Mouse (Mus musculus) hindbrain, embryonic 13.5 days (tissue): ENCODE measurements around the gene Nek4. TPM values are rescaled to one million over a fixed set of nuclear protein-coding genes. Genes with fewer than 3 reads are reported as not detected.

Experiments used
- ATAC-seq: fragments of 200-750 bp; cut with Nextera tagmentation; 2 replicates; pipeline ENCODE4 v1.8.0; 2017; ENCODE audit warnings: moderate TSS enrichment; ENCODE audit not compliant: low FRiP score
- H3K27ac ChIP-seq: fragments of 300-500 bp; sonication (generic); 2 replicates; pipeline ENCODE4 v1.5.1; 2015; ENCODE audit warnings: inconsistent platforms, mild to moderate bottlenecking, moderate library complexity
- H3K27me3 ChIP-seq: fragments of 300-500 bp; sonication (generic); 2 replicates; pipeline ENCODE4 v1.6.1; 2015; ENCODE audit warnings: mild to moderate bottlenecking, inconsistent platforms
- H3K36me3 ChIP-seq: fragments of 300-500 bp; sonication (generic); 2 replicates; pipeline ENCODE4 v1.6.1; 2015; ENCODE audit warnings: mild to moderate bottlenecking, inconsistent platforms
- H3K4me1 ChIP-seq: fragments of 300-500 bp; sonication (generic); replicated peaks from 2 replicates; pipeline ENCODE4 v1.6.1; 2015; ENCODE audit warnings: inconsistent platforms
- H3K4me2 ChIP-seq: fragments of 300-500 bp; sonication (generic); 2 replicates; pipeline ENCODE4 v1.6.1; 2015; ENCODE audit warnings: inconsistent platforms, mild to moderate bottlenecking, moderate library complexity
- H3K4me3 ChIP-seq: fragments of 300-500 bp; sonication (generic); 2 replicates; pipeline ENCODE4 v1.5.1; 2015; ENCODE audit warnings: mild to moderate bottlenecking, inconsistent platforms
- H3K9ac ChIP-seq: fragments of 300-500 bp; sonication (generic); 2 replicates; pipeline ENCODE4 v1.6.1; 2015; ENCODE audit warnings: mild to moderate bottlenecking, inconsistent platforms
- H3K9me3 ChIP-seq: fragments of 300-500 bp; sonication (generic); 2 replicates; pipeline ENCODE4 v1.6.1; 2016; ENCODE audit warnings: inconsistent platforms
- WGBS: fragments of 180-500 bp; shearing (Covaris S2); methylation state at CpG from one replicate; pipeline ENCODE4 v1.1.7; 2015; 5-methylcytosine and 5-hydroxymethylcytosine counted together
- polyA plus RNA-seq: library from polyadenylated mRNA; unstranded; fragments of >200 nt; fragmentation: Nextera tagmentation; extraction: Ambion mirVana; gene quantifications from 2 replicates; pipeline ENCODE4 v1.2.1, GENCODE M21; 2015

Gene Nek4
- polyA plus RNA-seq, 1 experiment from 2014 or later: 19.2 TPM

- ATAC-seq: no peak
- no peak overlapping the region for H3K4me2 ChIP-seq
- H3K27ac ChIP-seq: no peak overlapping the region
- no peak overlapping the region for H3K9ac ChIP-seq
- WGBS: 94% methylated on average over 3 of the region's 3 CpGs
- peaks cover 11% of the 10 kb centered on the region; the same call in 1 of the 2 replicates for H3K4me1 ChIP-seq
- H3K4me3 ChIP-seq: no peak overlapping the region
- no peaks in the 10 kb centered on the region for H3K36me3 ChIP-seq
- H3K27me3 ChIP-seq: no peaks in the 10 kb centered on the region
- no peaks in the 10 kb centered on the region for H3K9me3 ChIP-seq
Measured at GRCm38 (mm10) chr14:30925492-30925891, 25.7 kb upstream of the Nek4 start.

GRCm38 (mm10) chr14:30930386-30930785, 20.8 kb upstream of the Nek4 start:
- Histone ChIP-seq H3K9me3 (no peaks in the 10 kb centered on the region), H3K4me2 (no peak overlapping the region), H3K4me3 (no peak overlapping the region), H3K36me3 (no peaks in the 10 kb centered on the region), H3K4me1 (no peaks in the 10 kb centered on the region), H3K27me3 (no peaks in the 10 kb centered on the region), H3K27ac (no peak overlapping the region), H3K9ac (no peak overlapping the region)
- ATAC-seq: no peak
- 93% methylated on average over 4 of the region's 4 CpGs for WGBS

GRCm38 (mm10) chr14:30933351-30933750, 17.8 kb upstream of the Nek4 start:
- no peaks in the 10 kb centered on the region for H3K9me3 ChIP-seq
- H3K4me2 ChIP-seq: no peak overlapping the region
- no peak overlapping the region for H3K27ac ChIP-seq
- no peak overlapping the region for H3K4me3 ChIP-seq
- 90% methylated on average over 9 of the region's 9 CpGs for WGBS
- no peaks in the 10 kb centered on the region for H3K4me1 ChIP-seq
- no peak for ATAC-seq
- no peaks in the 10 kb centered on the region for H3K27me3 ChIP-seq
- no peaks in the 10 kb centered on the region for H3K36me3 ChIP-seq
- no peak overlapping the region for H3K9ac ChIP-seq

DNA sequence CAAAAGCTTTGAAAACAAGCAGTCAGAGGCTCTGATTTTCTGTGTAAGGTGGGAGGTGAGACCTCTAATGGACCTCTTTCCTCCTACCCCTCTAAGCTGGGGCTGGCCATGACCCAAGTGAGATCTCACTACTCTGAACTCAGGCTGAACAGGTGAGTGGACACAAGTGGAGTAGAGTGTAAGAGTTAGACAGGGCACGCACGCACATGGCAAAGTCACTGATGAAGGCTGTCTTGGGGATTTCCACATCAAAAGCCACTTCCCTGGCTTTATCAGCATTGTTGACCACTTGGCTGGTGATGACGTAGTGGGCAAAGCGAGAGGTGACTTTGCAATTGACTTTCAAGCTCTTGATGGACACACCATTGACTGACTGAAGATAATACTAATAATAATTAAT, 8.9 kb upstream of the Nek4 start:
- 95% methylated on average over 4 of the region's 4 CpGs for WGBS

GRCm38 (mm10) chr14:30943038-30943437, 8.1 kb upstream of the Nek4 start, which contains the start of gene Itih1:
Gene Itih1 (minus strand): TSS chr14:30943289.
- Histone ChIP-seq H3K4me3 (no peak within 1 kb of the TSS), H3K9ac (no peak within 1 kb of the TSS), H3K27ac (no peak within 1 kb of the TSS), H3K9me3 (no peaks in the 10 kb centered on the region), H3K27me3 (peaks cover 5% of the 10 kb centered on the region), H3K4me1 (no peaks in the 10 kb centered on the region), H3K36me3 (no peaks in the 10 kb centered on the region), H3K4me2 (no peak within 1 kb of the TSS)
- no peak for ATAC-seq
- 88% methylated on average over 7 of the region's 7 CpGs for WGBS

More for the DNA sequence above, 8.9 kb upstream of the Nek4 start:
- ATAC-seq: no peak
- peaks cover 3% of the 10 kb centered on the region; the same call in 1 of the 2 replicates for H3K27me3 ChIP-seq
- H3K27ac ChIP-seq: no peak overlapping the region
- H3K4me1 ChIP-seq: no peaks in the 10 kb centered on the region
- H3K9ac ChIP-seq: no peak overlapping the region
- no peak overlapping the region for H3K4me3 ChIP-seq
- H3K36me3 ChIP-seq: no peaks in the 10 kb centered on the region
- no peak overlapping the region for H3K4me2 ChIP-seq
- no peaks in the 10 kb centered on the region for H3K9me3 ChIP-seq

DNA sequence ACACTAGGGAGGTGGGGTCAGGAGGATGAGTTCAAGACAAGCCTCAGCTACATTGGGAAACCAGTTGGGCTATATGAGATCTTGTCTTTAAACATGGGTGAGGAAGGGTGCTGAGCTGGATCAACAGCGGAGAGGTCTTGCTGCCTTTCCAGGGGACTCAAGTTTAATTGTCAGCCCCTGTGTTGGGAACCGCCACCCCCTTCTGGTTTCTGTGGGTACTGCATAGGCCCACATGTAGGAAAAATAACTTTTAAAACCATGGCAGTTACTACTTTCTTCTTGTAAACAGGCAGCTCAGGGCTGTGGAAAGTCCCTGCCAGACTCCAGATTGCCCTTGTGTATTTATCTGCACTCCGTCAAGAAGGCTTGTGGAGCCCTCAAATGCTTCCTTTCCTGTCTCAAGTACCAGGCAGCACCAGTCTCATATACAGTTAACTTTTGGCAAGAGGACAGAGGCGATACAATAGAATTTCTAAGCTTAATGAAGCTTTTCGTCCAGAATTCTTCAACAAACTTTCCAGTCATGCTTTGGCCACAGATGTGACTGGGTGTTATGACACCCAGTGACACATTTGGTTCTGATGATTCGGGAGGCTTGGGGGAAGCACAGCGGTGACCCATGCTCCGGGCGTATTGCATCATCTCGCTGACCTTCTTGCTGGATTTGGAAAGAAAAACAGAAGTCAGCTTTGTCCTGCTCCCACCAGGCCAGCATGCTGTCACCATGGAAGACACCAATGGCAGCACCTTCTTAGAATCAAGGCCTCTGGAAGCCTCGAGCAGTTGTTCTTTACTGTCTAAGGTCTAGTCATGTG, 7.1 kb upstream of the Nek4 start:
- H3K4me1 ChIP-seq: no peaks in the 10 kb centered on the region
- 69% methylated on average over 11 of the region's 11 CpGs for WGBS
- no peak overlapping the region for H3K27ac ChIP-seq
- no peak overlapping the region for H3K4me2 ChIP-seq
- no peak overlapping the region for H3K4me3 ChIP-seq
- no peaks in the 10 kb centered on the region for H3K36me3 ChIP-seq
- no peak for ATAC-seq
- H3K9ac ChIP-seq: no peak overlapping the region
- no peaks in the 10 kb centered on the region for H3K9me3 ChIP-seq
- peaks cover 12% of the 10 kb centered on the region for H3K27me3 ChIP-seq

DNA sequence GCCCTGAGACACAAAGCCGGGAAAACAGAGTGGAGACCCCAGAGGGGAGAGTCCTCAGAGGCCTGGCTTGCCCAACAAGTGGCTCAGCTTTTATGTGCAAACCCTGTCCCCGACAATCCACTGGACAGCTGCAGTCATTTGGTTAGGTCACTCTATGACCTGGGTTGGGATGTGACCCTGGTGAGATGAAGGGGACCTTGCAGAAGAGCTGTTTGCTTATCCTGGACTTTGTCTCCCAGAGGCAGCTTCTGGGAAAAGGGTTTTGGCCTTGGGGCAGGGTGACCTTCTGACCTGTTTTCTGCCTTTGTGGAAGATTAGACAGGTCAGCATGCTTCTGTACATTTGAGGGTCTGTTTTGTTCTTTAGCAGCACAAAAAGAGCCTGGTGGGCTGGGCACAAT, 6.4 kb upstream of the Nek4 start:
- no peak overlapping the region for H3K27ac ChIP-seq
- H3K9ac ChIP-seq: no peak overlapping the region
- H3K27me3 ChIP-seq: peaks cover 12% of the 10 kb centered on the region
- WGBS: 84% methylated on average over 2 of the region's 2 CpGs
- H3K4me2 ChIP-seq: no peak overlapping the region
- H3K4me3 ChIP-seq: no peak overlapping the region
- no peak for ATAC-seq
- no peaks in the 10 kb centered on the region for H3K4me1 ChIP-seq
- H3K9me3 ChIP-seq: no peaks in the 10 kb centered on the region
- H3K36me3 ChIP-seq: no peaks in the 10 kb centered on the region

- Histone ChIP-seq H3K9ac (no peak overlapping the region), H3K4me3 (no peak overlapping the region), H3K27ac (no peak overlapping the region), H3K36me3 (peaks cover 9% of the 10 kb centered on the region; the same call in 1 of the 2 replicates), H3K4me1 (peaks cover 12% of the 10 kb centered on the region), H3K4me2 (no peak overlapping the region), H3K27me3 (peaks cover 12% of the 10 kb centered on the region), H3K9me3 (no peaks in the 10 kb centered on the region)
- whole genome bisulfite sequencing: 96% methylated on average over 10 of the region's 10 CpGs
- ATAC-seq: no peak
Measured at GRCm38 (mm10) chr14:30949986-30950385, 1.2 kb upstream of the Nek4 start.

- Histone ChIP-seq H3K9me3 (no peaks in the 10 kb centered on the region), H3K27ac (no peak overlapping the region), H3K9ac (no peak overlapping the region), H3K4me1 (no peaks in the 10 kb centered on the region), H3K4me2 (no peak overlapping the region), H3K4me3 (no peak overlapping the region), H3K36me3 (peaks cover 54% of the 10 kb centered on the region), H3K27me3 (no peaks in the 10 kb centered on the region)
- ATAC-seq: no peak
- 89% methylated on average over 2 of the region's 2 CpGs for WGBS
Measured at GRCm38 (mm10) chr14:30958517-30958916, 7.3 kb downstream of the Nek4 start.

DNA sequence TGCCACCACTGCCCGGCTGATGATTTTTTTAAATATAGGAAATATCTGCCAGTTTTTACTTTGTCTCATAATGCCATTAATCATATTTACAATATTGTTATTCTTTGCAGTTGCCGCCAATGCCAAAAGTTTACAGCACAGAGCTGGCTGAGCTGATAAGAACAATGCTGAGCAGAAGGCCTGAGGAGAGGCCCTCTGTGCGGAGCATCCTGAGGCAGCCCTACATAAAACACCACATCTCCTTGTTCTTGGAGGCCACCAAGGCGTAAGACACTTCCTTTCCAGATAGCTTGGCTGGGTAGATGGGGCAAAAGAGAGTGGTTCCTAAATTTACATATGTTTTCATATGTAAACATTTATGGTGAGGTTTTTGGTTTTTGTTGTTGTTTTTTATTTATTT, 7.9 kb downstream of the Nek4 start:
- peaks cover 52% of the 10 kb centered on the region for H3K36me3 ChIP-seq
- H3K27me3 ChIP-seq: no peaks in the 10 kb centered on the region
- no peak overlapping the region for H3K27ac ChIP-seq
- no peaks in the 10 kb centered on the region for H3K4me1 ChIP-seq
- no peak overlapping the region for H3K4me2 ChIP-seq
- ATAC-seq: no peak
- no peak overlapping the region for H3K4me3 ChIP-seq
- whole genome bisulfite sequencing: 93% methylated on average over 4 of the region's 4 CpGs
- H3K9ac ChIP-seq: no peak overlapping the region
- no peaks in the 10 kb centered on the region for H3K9me3 ChIP-seq

DNA sequence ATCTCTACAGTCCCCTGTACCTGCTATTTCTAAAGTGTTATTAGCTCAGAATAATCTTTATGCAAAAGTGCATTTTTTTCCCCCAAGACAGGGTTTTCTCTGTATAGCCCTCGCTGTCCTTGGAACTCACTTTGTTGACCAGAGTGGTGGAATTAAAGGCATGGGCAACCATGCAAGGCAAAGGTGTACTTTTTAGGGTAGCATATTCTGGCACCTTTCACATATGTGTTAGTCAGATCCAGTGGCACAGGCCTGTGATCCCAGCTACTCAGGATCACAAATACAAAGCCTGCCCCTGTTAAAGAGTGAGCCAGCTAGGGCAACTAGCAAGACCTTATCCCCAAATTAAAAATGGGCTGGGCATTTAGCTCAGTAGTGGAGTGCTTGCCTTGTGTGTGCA, 9.2 kb downstream of the Nek4 start:
- WGBS: 94% methylated on average over 1 of the region's 1 CpGs
- Histone ChIP-seq H3K4me1 (no peaks in the 10 kb centered on the region), H3K36me3 (peaks cover 47% of the 10 kb centered on the region)

DNA sequence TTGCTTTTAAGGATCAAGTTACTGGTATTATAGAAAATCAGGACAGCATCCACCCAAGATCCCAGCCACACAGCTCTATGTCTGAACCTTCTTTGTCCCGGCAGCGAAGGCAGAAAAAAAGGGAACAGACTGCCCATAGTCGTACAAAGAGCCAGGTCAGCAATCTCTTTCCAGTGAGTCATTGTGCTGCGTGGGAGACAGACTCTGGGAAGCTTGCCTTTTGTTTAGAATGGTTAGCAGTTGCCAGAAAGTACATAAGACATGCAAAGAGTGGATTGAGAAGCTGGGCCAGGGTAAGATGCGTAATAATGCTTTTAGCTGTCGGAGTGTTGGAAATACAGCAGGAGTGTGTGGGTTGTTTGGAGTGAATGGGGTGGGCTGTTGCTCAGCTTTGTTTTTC, 23.0 kb downstream of the Nek4 start:
- ATAC-seq: no peak
- no peaks in the 10 kb centered on the region for H3K4me1 ChIP-seq
- H3K9me3 ChIP-seq: no peaks in the 10 kb centered on the region
- peaks cover 68% of the 10 kb centered on the region for H3K36me3 ChIP-seq
- no peak overlapping the region for H3K4me3 ChIP-seq
- H3K27ac ChIP-seq: peak overlapping the region; percentile 62; the same call in 1 of the 2 replicates
- WGBS: 34% methylated on average over 6 of the region's 6 CpGs
- no peak overlapping the region for H3K9ac ChIP-seq
- no peak overlapping the region for H3K4me2 ChIP-seq
- H3K27me3 ChIP-seq: no peaks in the 10 kb centered on the region

More for the DNA sequence above, 9.2 kb downstream of the Nek4 start:
- H3K4me2 ChIP-seq: no peak overlapping the region
- ATAC-seq: no peak
- H3K27ac ChIP-seq: no peak overlapping the region
- no peak overlapping the region for H3K4me3 ChIP-seq
- no peak overlapping the region for H3K9ac ChIP-seq
- H3K27me3 ChIP-seq: no peaks in the 10 kb centered on the region
- no peaks in the 10 kb centered on the region for H3K9me3 ChIP-seq

GRCm38 (mm10) chr14:30976222-30976621, 25.0 kb downstream of the Nek4 start:
- no peak overlapping the region for H3K4me3 ChIP-seq
- H3K4me1 ChIP-seq: no peaks in the 10 kb centered on the region
- H3K9ac ChIP-seq: no peak overlapping the region
- no peak overlapping the region for H3K27ac ChIP-seq
- no peak for ATAC-seq
- no peaks in the 10 kb centered on the region for H3K9me3 ChIP-seq
- WGBS: 88% methylated on average over 3 of the region's 3 CpGs
- no peak overlapping the region for H3K4me2 ChIP-seq
- H3K36me3 ChIP-seq: peaks cover 61% of the 10 kb centered on the region
- no peaks in the 10 kb centered on the region for H3K27me3 ChIP-seq
